Mouse (Mus musculus) spleen, postnatal 4 days (tissue): Measurements from ENCODE around the gene Kntc1.
"Not testable (repeated sequence)": the region's sequence is repeated elsewhere in the genome, so short reads cannot be mapped to it uniquely, and the experiment has no call there.

Experiments used
- DNase-seq, 2 experiments: peaks; one replicate each; pipeline ENCODE4 v3.0.0; 2022; ENCODE audit warnings: low spot score in 2 of 2

Kntc1 gene

GRCm38 (mm10) chr5:123749065-123750064, at the start of gene Kntc1, which contains the start of gene Rsrc2:
TSS of gene Kntc1 (plus strand) at chr5:123749716.
TSS of gene Rsrc2 (minus strand) at chr5:123749414.
- peak; percentile 98 to 99 for DNase-seq

GRCm38 (mm10) chr5:123700625-123701024, 48.9 kb upstream of the Kntc1 start:
- peak in 1 of 2 experiments; percentile 23 for DNase-seq

GRCm38 (mm10) chr5:123708598-123708997, 40.9 kb upstream of the Kntc1 start:
- DNase-seq, result no peak

- DNase-seq, result no peak
Measured at GRCm38 (mm10) chr5:123709571-123709970, 39.9 kb upstream of the Kntc1 start.

- DNase-seq, result no peak
Measured at GRCm38 (mm10) chr5:123713782-123714181, 35.7 kb upstream of the Kntc1 start.

- DNase-seq, result no peak
Measured at GRCm38 (mm10) chr5:123714622-123715021, 34.9 kb upstream of the Kntc1 start.

GRCm38 (mm10) chr5:123720328-123721311, 28.9 kb upstream of the Kntc1 start, which contains the start of gene Zcchc8:
TSS of gene Zcchc8 (minus strand) at chr5:123721100.
- peak; percentile 93 to 94 for DNase-seq

- DNase-seq, result not testable (repeated sequence)
Measured at GRCm38 (mm10) chr5:123723816-123724215, 25.7 kb upstream of the Kntc1 start.

GRCm38 (mm10) chr5:123730981-123731380, 18.5 kb upstream of the Kntc1 start:
- DNase-seq, result no peak

- no peak for DNase-seq
Measured at GRCm38 (mm10) chr5:123744358-123744757, 5.2 kb upstream of the Kntc1 start.

- DNase-seq, result no peak
Measured at GRCm38 (mm10) chr5:123746253-123746652, 3.3 kb upstream of the Kntc1 start.

- no peak for DNase-seq
Measured at GRCm38 (mm10) chr5:123747604-123748003, 1.9 kb upstream of the Kntc1 start.

GRCm38 (mm10) chr5:123748339-123749064, 1.0 kb upstream of the Kntc1 start:
- no peak for DNase-seq

- DNase-seq, result no peak
Measured at GRCm38 (mm10) chr5:123765506-123765905, 16.0 kb downstream of the Kntc1 start.

- not testable (repeated sequence) for DNase-seq
Measured at GRCm38 (mm10) chr5:123766455-123766854, 16.9 kb downstream of the Kntc1 start.

GRCm38 (mm10) chr5:123773441-123773840, 23.9 kb downstream of the Kntc1 start:
- no peak for DNase-seq

- DNase-seq, result no peak
Measured at GRCm38 (mm10) chr5:123780716-123781115, 31.2 kb downstream of the Kntc1 start.

GRCm38 (mm10) chr5:123781864-123782263, 32.3 kb downstream of the Kntc1 start:
- DNase-seq, result no peak

- DNase-seq, result no peak
Measured at GRCm38 (mm10) chr5:123788976-123789375, 39.5 kb downstream of the Kntc1 start.

- DNase-seq, result no peak
Measured at GRCm38 (mm10) chr5:123793081-123793480, 43.6 kb downstream of the Kntc1 start.

- DNase-seq, result no peak
Measured at GRCm38 (mm10) chr5:123806334-123806733, 56.8 kb downstream of the Kntc1 start.
